Mouse (Mus musculus): ENCODE measurements at regions not wholly inside any gene's neighbourhood (a gene's known extent, or its start where the extent isn't known, plus 50 kb on each side); places are given as distances from the start of the nearest gene placed in this dataset.
"Not testable (repeated sequence)": the region's sequence is repeated elsewhere in the genome, so short reads cannot be mapped to it uniquely, and the experiment has no call there.

DNA sequence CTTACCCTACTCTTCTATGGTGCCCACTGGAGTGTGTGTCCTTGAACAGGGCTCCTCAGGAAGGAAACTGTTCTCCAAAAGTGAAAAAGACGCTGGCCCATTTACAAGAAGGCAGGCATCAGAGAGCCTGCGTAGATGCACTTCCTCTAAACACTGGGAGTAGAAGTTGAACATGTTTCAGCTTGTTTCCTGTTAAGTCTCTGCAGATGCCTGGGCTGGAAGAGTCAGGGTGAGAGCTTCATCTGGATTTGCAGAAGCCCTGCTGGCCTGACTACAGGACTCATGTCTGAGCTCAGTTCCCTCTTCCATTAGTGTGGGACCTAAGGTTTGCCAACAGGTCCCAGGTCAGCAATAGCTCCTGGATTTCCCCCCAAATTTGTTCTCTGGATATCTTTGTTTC, 54.7 kb upstream of the Nlrp1b start:
- no peak for DNase-seq (ENCODE audit: low read depth, low spot score)

DNA sequence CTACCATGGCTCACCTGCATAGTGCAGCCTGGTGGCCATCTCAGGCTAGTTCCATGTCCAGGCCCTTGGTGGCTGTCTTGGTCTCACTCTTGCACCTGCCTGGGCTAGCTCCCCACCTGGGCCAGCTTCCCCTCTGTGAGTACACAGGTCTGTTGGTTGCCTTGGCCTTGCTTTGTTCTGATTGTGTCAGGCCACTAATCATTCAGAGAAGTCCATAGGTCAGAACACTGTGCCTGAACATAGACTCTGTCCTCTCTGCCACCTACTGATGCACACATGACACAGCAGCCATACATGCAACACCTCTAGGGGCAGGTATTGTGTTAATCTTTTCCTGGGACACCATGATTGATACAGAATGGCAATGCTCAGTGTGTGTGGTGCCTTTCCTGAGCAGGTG, 57.7 kb upstream of the Nlrp1b start:
- not testable (repeated sequence) for DNase-seq (ENCODE audit: low read depth, low spot score)

DNA sequence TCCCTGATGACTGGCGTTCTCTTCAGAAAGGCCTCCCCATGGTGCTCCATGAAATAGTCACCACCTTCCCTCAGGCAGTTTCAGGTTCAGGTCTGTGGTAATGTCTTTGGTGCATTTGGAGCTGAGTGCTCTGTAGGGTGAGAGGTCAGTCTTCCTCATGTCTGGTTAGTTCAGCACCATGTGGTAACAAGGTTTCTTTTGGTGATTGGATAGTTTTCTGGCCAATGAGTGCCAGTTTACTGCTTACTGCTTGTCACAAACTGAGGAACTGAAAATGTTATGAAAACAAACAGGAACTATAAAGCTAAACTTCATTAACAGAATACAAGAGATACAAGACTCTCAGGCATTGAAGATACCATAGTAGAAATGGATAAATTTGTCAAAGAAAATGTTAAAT, 59.0 kb upstream of the Nlrp1b start:
- no peak for DNase-seq (ENCODE audit: low read depth, low spot score)

DNA sequence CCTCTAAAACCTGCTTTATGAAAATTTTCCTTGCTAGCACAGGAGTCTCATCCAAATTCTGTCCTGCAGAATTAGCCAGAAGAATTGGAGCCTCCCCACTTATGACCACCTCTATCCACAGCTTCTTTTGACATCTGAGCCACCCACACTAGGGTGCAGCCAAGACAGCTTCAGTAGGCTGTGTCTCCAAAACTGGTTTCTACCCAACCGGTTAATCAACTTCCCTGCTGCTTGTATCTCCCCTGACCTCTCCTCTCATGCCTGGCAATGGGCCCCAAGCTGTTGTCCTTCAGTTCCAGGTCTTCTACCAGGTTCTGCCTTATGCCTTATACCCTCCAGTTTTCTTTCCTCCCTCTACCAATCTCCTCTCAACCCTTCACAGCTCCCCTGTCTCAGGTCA, 68.9 kb upstream of the Nlrp1b start:
- DNase-seq (ENCODE audit: low read depth, low spot score): no peak

DNA sequence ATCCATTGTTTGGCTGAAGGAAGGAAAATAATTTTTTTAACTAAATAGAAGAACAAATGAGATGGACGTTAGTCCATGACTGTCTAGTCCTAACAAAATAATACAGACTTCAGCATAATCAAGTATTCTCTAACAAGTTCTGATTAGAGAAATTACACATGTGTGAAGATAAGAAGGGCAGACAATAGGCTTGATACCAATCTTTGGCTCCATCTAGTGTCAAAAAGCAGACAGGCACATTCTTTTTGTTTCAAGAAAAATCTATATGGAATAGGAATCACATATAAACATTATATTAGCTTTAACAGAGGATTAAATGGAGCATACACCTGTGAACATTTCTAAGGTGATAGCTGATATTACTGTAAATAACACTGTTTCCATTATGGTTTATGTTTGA, 92.9 kb upstream of the Nlrp1b start:
- no peak for DNase-seq (ENCODE audit: low read depth, low spot score)

DNA sequence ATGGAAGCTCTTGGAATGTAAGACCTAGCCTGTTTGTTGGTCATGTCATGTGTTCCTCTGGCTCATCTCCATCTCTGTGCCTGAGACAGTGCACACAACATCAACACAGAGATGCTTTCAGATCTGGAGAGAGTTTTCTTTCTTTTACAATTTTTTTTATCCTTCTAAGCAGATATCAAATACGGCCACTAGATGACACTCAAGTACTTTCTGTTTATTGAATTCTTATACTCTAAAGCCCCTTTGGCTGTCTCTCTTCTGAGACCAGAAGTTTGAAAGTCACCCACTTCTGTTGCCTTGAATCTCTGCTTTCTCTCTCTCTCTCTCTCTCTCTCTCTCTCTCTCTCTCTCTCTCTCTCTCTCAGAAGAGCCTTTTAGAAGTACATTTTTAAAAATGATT, 106.9 kb upstream of the Nlrp1b start:
- DNase-seq (ENCODE audit: low read depth, low spot score): peak; percentile 22

DNA sequence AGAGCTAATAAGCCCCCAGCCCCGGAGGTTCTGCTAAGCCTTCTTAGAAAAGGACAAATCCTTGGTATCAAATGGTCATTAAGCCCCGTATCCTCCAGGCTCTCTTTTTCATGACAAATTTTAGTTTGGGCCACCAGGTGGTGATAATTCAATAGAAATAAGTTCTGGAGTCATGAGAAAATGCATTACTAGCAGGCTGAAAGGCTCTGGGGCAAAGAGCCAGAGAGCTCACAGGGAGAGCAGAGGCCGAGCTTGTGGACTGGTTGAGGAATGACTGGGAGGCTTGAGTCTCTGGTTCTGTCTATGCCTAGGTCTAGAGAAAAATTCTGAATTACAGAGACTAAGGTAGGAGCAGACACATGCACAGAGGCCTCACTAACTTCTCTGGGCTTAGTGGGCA, 115.5 kb upstream of the Nlrp1b start:
- DNase-seq (ENCODE audit: low read depth, low spot score): no peak

DNA sequence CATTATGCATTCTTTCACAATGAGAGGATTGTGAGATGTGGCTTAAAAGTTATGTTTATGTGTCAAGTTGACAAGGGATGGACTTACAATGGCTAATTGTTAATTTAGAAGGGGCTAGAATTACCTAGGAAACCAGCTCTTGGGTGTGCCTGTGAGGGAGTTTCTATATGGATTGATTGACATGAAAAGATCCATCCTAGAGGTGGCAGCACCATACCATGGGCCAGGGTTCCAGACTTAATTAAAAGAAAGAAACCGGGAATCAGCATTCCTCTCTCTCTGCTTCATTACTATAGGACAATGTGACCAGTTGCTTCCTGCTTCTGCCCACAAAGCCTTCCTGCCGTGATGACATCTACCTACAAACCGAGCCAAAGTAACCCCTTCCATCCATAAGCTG, 126.6 kb upstream of the Nlrp1b start:
- no peak for DNase-seq (ENCODE audit: low read depth, low spot score)

DNA sequence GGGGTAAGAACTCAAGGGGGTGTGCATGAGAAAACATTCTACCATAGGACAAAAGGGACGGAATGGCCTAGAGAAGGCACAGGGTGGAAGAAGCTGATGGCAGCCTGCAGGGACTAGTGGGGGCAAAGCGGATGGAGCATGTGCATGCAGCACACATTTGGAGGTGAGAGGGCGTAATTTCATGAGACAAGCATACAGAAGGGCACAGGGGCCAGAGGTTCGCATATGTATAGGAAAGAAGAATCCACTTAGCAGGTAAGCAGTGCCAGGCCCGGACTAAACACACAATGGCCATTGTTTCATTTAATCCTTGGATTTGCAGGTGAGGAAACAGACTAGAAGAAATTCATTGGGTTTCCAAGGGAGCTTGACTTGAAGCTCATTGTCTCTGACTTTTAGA, 130.3 kb upstream of the Nlrp1b start:
- DNase-seq (ENCODE audit: low read depth, low spot score): no peak

DNA sequence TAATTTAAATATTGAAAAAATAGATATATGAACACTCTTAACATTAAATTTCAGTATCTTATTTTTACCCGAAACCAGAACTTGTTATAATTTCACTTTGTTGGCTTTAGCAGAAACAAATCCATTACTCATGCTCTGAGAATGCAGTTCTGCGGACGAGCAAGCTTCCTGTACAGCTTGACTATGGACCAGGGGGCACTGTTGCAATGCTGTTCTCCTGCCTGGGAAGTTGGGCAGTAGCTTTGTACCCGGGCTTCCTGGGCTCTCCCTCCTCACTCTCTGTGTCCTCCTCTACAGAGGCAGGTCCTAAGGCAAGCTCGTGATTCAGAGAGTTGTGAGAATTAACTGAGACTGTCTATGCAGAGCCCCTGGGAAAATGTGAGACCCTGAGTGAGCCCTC, 141.3 kb upstream of the Nlrp1b start:
- DNase-seq (ENCODE audit: low read depth, low spot score): no peak

DNA sequence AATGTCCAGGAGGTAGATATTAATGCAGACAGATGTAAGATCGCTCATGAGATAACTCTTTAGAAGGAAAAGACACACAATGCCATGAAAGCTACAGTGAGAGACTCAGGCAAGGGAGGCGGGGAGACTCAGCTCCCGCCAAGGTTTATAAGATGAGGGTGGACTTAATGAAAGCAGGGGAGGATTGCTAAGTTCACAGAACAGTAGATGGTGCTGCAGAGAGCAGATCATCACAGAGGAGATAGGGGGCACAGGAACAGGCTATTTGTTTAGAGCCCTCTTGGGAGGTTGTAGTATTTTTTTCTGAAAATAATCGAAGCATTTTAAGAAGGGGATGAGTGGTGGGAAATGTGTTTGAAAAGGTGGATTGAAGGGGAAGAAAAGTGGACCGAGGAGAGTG, 144.6 kb upstream of the Nlrp1b start:
- no peak for DNase-seq (ENCODE audit: low read depth, low spot score)

DNA sequence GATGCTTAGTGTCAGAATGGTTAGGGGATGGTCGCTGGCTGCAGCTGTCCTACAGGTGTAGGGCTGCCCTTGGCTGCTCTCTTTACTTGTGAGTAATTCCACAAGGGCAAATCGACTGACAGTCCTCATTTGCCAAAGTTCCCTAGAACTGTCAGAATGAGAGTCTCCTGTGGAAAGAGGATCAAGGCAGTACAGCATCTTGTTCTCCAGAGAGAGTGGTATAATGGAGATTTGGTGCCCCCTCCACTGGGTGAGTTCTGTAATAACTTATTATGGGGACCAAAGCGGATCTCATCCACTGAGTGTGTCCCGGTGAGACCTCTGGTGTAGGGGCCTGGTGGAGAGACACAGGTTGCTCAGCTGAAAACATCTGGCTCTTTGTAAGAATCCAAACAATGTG, 157.9 kb upstream of the Nlrp1b start:
- no peak for DNase-seq (ENCODE audit: low read depth, low spot score)

DNA sequence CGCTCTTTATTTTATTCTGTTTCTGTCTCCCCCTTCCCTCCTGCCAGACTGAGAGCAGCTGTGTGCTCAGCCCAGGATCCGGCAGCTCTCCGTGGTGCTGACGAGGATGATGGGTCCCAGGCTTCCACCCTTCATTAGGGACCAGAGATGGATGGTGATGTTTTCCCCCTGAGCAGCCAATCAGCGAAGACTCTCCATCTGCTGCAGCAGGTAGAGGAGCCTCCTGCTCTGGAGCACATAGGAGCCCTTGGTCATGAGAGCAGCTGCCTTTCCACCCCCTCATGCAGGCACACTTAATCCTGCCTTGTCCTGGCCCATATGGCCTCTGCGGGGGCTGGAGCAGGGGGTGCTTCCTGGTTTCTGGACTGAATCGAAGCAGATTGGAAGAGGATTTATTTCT, 159.1 kb upstream of the Nlrp1b start:
- DNase-seq (ENCODE audit: low read depth, low spot score): peak; percentile 46

DNA sequence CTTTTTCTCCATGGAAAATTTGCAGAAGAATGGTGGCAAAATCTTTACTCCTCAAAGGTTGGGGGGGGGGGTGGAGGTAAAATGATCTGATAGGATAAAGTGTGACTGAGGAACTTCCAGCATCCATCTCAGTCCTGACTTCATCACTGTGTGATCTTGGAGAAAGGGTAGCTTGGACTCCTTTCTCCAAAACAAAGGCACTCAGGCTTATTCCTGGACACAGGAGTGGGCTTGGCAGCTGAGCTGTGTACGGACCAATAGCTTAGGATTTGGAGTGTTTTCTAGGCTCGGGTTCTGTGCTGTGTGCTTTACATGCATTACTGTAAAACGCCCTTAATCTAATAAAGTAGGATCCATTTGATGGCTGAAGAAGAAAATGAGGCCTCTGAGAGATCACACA, 159.6 kb upstream of the Nlrp1b start:
- DNase-seq (ENCODE audit: low read depth, low spot score): no peak

DNA sequence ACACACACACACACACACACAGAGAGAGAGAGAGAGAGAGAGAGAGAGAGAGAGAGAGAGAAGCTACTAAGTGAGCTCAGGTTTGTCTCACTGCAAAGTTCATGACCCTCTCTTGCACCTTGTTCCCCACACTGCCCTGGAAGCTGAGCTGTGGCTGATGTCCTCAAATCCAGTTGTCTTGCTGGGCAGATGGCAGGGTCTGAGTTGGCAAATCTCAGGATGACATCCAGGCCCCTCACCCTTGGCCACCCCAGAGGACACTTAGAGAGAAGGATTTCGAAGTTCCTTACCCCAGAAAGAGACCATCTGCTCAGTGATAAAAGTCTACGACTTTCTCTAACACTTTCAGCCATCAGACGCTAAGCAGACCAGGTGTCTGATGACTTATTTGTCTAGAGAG, 160.1 kb upstream of the Nlrp1b start:
- no peak for DNase-seq (ENCODE audit: low read depth, low spot score)

DNA sequence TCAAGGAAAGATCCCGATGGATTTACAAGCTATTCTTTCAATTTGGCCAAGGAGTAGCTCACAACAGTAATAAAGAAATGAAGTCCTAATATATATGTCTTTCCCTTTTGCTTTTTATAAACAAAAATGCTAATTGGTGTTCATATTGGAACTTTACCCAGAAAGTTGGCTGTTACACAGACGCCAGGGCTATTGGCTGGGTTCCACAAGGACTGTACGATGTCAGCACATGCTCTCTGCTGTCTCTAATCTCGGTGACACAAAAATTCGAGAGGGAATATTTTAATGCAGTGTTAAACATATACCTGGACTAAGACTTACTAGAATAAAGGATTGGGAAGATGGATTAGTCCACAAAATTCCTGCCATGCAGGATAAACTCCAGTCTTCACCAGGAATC, 162.9 kb upstream of the Nlrp1b start:
- no peak for DNase-seq (ENCODE audit: low read depth, low spot score)

DNA sequence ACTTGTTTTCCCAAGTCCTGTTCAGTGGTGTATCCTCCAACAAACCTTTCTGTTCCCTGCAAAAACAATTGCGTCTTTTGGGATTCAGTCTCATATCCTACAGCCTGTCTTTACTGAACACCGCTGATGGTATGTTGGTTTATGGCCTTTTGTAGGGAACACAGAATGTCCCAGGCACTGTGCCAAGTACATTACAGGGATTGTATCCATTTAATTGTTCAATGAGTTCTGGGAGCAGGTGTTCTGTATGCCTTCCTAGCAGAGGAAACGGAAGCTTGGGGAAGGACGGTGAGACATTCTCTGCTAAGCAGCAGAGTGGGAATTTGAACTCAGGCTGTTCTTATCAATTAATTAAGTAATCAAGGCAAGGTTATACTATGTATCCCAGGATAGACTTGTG, 164.5 kb upstream of the Nlrp1b start:
- no peak for DNase-seq (ENCODE audit: low read depth, low spot score)

DNA sequence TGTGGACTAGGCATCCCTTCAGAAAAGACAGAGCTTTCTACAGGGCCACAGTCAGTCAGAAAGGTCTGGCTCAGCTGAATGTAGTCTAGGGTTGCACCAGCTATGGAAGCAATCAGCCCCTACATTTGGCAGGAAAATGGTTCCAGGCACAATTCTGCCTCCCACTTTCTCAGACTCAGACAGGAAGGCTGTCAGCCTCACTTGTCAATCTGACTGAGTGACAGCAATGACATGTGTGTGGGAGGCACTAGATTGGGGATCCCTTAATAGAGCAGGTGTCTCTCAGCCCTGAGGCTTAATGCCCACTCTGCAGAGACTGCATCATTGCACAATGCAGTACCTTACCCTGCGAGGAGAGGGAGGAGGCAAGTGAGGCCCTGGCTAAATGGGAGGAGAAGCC, 165.1 kb upstream of the Nlrp1b start:
- no peak for DNase-seq (ENCODE audit: low read depth, low spot score)

DNA sequence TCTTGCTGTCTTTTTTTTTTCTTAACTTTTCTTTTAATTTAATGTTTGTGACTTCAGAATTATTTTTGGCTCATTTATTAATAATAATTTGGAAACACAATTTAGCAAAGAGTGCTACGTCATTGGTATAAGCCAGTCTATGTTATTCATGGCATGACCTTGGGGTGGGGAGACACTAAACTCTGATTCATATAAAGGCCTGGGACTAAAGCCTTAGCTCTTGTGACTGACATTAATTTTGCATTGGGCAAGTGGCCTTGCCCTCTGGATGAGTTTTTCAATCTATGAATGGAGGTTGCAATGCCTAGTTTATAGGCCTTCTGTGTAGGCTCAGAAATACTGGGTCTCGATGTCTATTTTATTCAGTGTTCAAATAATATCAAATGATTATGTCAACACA, 169.8 kb upstream of the Nlrp1b start:
- no peak for DNase-seq (ENCODE audit: low read depth, low spot score)

DNA sequence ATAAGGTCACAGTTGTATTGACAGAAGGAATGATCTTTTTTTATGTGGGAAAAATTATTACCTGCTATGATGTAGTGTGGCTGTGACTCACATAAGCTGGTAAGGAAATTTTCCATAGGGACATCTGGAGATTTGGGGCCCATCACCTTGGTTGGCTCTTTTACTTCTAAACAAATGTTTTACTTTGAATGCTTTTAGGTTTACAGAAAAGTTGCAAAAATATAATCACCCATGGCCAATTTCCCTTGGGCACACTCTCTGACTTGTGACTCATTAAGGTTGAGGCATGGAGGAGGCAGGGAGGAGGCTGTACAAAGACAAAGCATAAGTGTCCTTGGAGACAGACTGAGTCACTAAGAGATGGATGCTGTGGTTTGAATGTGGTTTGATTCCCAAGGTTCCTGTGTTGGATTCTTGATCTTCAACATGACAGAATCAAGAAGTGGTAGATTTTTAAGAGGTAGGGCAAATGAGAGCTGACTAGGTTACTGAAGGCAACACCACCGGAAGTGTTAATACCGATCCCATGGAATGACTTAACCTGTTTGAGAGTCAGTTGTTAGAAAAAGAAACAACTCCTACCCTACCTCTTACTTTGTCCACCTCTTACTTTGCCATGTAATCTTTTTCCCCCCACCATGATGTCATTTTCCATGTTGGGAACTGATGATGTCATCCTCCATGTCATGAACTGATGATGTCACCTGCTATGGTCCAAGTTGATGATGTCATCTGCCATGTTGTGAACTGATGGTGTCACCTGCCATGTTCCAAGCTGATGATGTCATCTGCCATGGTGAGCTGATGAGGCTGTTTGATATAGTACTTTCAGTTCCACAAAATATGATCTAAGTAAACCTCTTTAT, 171.1 kb upstream of the Nlrp1b start:
- DNase-seq (ENCODE audit: low read depth, low spot score): no peak

DNA sequence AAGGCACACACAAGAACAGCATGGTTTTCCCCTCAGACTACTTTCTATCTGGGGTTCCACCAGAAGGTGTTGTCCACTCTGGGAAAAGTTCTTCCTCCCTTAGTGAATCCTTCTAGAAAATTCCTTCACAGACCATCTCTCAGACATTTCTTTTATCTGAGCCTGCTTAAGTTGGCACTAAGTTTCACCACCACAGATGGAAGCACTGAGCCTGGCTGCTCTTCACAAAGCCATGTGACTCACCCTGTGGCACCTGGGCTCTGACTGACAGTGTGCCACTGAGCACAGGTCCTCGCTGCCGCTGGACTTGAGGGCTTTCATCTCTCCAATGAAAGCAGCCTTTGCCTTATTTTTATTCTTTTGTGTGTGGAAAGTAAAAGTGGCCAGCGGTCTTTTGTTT, 173.8 kb upstream of the Nlrp1b start:
- no peak for DNase-seq (ENCODE audit: low read depth, low spot score)

DNA sequence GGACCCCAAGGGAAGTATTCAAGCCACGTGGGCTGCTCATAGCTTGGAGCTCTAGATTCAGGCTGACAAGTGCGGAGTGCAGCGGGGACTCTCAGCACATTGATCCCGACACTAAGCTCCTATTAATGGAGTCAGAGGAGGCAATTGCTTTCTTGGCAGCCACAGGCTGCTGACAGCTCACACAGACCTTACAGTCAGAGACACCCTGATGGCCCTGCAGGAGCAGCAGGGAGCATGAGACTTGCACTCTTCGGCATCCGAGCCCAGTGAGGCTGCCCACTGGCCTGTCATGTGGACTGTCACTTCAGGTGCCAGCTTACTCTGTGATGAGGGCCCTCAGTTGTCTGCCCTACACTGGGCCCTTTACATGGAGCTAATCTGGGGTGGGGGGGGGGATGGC, 176.5 kb upstream of the Nlrp1b start:
- no peak for DNase-seq (ENCODE audit: low read depth, low spot score)

DNA sequence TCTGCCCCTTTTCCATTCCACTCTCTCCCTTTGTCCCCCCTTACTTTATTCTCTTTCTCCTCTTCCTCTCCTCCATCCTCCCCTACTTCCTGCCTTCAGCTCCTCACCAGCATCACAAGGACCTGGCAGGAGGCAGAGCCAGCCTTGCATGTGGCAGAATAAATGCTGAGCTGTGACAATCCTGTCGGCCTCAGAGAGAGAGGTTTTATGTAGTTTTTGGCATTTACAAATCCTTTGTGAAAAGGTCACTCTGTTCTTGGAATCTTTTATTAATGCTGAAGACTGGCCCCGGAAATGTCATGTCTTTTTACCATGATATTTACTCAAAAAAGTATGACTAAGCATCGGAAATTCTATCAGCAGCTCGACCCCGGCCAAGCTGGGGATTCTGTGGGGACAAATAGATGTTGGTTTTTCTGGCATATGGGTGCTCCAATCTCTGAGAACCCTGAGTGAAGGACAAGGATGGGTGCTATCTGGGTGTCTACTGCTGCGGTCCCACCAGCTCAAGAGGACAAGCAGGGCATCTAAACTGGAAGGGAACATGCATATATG, 178.8 kb upstream of the Nlrp1b start:
- no peak for DNase-seq (ENCODE audit: low read depth, low spot score)

DNA sequence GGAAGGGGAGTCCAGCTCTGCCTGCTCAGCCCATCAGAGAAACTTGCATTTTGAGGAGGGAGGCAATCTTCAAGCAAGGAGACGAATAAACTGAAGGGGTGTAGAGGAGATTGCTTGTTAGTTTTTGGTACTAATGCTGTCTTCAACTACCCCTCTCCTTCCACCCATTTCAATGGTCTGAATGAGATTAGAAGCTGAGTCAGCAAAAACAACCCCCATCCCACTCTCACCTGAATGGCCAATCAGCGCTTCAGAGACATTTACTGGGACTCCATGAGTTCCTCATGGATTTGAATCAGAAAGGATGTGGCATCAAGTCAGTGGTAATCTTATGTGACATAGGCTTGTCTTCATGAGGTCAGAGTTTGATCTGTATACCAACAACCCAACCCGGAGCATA, 180.0 kb upstream of the Nlrp1b start:
- no peak for DNase-seq (ENCODE audit: low read depth, low spot score)
